Mouse (Mus musculus): Measurements from ENCODE around the gene Tkt.

DNA sequence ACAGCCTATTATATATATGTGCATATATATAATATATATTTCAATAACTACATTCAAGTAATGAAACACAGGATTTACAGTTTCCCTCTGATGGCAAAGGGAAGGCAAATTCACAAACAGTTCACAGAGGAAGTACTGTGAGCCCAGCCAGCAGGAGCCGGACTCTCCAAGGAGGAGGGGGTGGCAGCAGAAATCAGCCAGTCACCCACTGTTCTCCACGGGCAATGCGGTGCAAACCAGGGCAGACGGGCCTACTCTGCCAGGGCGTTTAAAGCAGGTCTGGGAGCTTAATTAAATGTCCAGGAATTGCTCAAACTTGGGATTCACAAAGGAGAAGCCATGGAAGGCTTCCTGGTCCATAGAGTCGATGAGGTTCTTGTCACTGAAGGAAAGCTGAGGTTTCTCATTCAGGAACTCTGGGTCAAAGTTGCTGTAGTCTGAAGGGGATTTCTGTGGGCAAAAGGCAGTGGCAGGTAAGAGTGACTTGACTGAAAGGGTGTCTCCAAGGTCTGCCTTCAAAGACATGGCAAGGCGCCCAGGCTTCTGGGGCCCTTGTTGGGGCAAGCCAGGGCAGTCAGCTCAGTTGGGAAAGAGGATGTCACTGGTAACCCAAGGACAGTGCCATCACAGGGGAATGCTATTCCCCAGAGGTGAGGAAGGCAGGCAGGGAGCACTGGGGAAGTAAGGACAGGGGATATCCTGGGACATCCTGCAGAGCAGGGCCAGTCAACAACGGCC lies 47.6 kb downstream of the Tkt start:
- no peak for TF ChIP-seq CTCF (IDR thresholded peaks at IDR 0.05; ENCODE audit: borderline replicate concordance, extremely low read depth, insufficient read depth, insufficient read length)
- no peak for TF ChIP-seq POLR2A (IDR thresholded peaks at IDR 0.05; ENCODE audit: borderline replicate concordance, extremely low read depth, insufficient read depth, insufficient read length, poor library complexity, severe bottlenecking)

All from brain, embryonic 14.5 days (tissue).